Mouse (Mus musculus): ENCODE results near the gene Mrpl51. TPM values are rescaled to one million over a fixed set of nuclear protein-coding genes. Genes with fewer than 3 reads are reported as not detected.

Gene Mrpl51
- polyA plus RNA-seq, 1 experiment = 132 TPM

DNA sequence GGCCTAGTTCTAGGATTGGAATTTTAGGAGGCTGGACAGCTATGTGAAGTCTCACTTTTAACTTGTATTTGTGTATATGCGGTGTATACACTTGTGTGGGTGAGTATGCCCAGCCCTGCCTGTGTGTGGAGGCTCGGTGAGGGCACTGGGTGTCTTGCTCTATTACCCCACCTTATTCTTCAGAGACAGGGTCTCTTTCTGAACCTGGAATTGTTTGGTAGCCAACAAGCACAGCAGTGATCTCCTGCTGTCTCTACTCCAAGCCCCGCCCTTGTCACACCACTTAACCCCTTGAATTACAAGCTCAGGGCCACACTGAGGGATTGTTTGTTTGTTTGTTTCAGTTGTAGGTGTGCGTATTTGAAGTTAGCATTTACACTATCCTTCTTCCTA lies 40.4 kb downstream of the Mrpl51 start:
- Histone ChIP-seq H3ac (ENCODE audit: control insufficient read depth, insufficient read length) (peak overlapping the region; percentile 29), H3K36me3 (ENCODE audit: control insufficient read depth, insufficient read depth) (no peaks in the 10 kb centered on the region), H3K27me3 (ENCODE audit: control insufficient read depth, insufficient read depth, insufficient read length) (no peaks in the 10 kb centered on the region), H3K79me2 (ENCODE audit: control insufficient read depth, insufficient read depth) (no peaks in the 10 kb centered on the region), H3K4me3 (peak overlapping the region; percentile 58), H3K4me2 (ENCODE audit: low read depth) (peak overlapping the region; percentile 89)
- TF ChIP-seq TCF12 (IDR thresholded peaks at IDR 0.05; ENCODE audit: insufficient read depth, poor library complexity, severe bottlenecking) (no peak), POLR2A (IDR thresholded peaks at IDR 0.05; ENCODE audit: insufficient read length, low read depth) (no peak), MAX (IDR thresholded peaks at IDR 0.05; ENCODE audit: low read depth) (no peak), TCF3 (IDR thresholded peaks at IDR 0.05; ENCODE audit: insufficient read length, low read depth) (no peak), MYOG (IDR thresholded peaks at IDR 0.05; ENCODE audit: control insufficient read depth in 1 of 3, insufficient read depth in 1 of 3, insufficient read length in 2 of 3, low read depth in 2 of 3) (no peak), MYOD1 (IDR thresholded peaks at IDR 0.05; ENCODE audit: control insufficient read depth in 1 of 3, insufficient read length in 2 of 3, low read depth in 2 of 3) (no peak), E2F4 (IDR thresholded peaks at IDR 0.05; ENCODE audit: insufficient read depth) (no peak), SRF (IDR thresholded peaks at IDR 0.05; ENCODE audit: control insufficient read depth, insufficient read length, low read depth) (no peak), POLR2AphosphoS2 (IDR thresholded peaks at IDR 0.05; ENCODE audit: insufficient read length, low read depth) (no peak), USF1 (IDR thresholded peaks at IDR 0.05; ENCODE audit: low read depth) (no peak), REST (IDR thresholded peaks at IDR 0.05; ENCODE audit: insufficient read depth, insufficient read length) (no peak), CEBPB (IDR thresholded peaks at IDR 0.05; ENCODE audit: insufficient read depth, poor library complexity, severe bottlenecking) (no peak)

DNA sequence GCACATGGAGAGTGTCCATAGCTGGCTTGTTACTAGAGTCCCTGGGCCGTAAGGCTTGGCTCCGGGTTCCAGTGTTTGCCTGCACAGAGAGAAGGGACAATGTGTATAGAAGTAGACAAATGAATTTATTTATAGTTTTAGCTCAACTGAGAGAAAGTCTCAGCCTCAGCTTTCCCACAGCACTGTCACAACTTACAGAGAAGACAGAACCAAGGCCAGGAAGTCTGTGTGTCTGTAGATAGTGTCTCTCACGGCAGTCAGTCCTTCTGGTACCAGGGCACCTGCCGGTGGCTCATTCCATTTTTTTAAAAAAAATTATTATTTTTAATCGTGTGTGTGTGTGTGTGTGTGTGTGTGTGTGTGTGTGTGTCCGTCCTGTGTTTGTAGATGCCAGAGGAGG lies 40.9 kb downstream of the Mrpl51 start:
- Histone ChIP-seq H3K27me3 (ENCODE audit: control insufficient read depth, insufficient read depth, insufficient read length) (no peaks in the 10 kb centered on the region), H3K4me3 (peak overlapping the region; percentile 58), H3ac (ENCODE audit: control insufficient read depth, insufficient read length) (no peak overlapping the region), H3K79me2 (ENCODE audit: control insufficient read depth, insufficient read depth) (no peaks in the 10 kb centered on the region), H3K36me3 (ENCODE audit: control insufficient read depth, insufficient read depth) (no peaks in the 10 kb centered on the region), H3K4me2 (ENCODE audit: low read depth) (peak overlapping the region; percentile 89)
- TF ChIP-seq POLR2AphosphoS2 (IDR thresholded peaks at IDR 0.05; ENCODE audit: insufficient read length, low read depth) = no peak
- TF ChIP-seq SRF (IDR thresholded peaks at IDR 0.05; ENCODE audit: control insufficient read depth, insufficient read length, low read depth) = no peak
- no peak for TF ChIP-seq MYOG (IDR thresholded peaks at IDR 0.05; ENCODE audit: control insufficient read depth in 1 of 3, insufficient read depth in 1 of 3, insufficient read length in 2 of 3, low read depth in 2 of 3)

DNA sequence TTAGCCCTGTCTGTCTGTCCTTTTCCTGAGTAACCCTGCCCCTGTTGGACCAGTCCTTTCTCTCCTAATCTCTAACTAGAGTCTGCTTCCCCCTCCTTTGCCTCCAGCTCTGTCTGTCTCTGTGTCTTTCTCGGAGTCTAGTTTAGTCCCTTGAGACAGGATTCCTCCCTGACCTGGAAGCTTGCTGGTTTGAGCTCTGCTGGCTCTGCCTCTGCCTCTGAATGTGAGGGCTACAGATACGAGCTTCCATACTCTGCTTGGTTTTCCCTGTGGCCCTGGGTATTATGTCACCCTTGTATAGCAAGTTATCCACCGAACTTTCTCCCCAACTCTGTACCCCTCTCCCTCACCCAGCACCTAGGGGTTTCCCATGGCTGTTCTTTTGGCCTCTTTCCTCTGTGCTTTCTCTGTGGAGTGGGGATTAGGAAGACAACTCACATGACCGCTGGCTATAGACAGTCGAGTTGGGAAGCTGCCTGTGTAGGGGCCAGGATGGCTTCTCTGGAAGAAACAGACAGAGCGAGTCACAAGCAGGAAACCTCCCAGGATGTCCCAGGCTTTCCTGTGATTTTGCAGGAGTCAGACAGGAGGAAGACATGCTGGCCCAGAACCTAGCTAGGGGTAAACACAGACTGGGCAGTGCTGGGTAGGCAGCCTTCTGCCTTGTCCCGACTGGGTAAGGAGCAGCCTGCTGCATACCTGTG lies 42.4 kb downstream of the Mrpl51 start:
- no peak for TF ChIP-seq CEBPB (IDR thresholded peaks at IDR 0.05; ENCODE audit: insufficient read depth, poor library complexity, severe bottlenecking)
- TF ChIP-seq TCF3 (IDR thresholded peaks at IDR 0.05; ENCODE audit: insufficient read length, low read depth) = no peak
- no peak for TF ChIP-seq POLR2AphosphoS2 (IDR thresholded peaks at IDR 0.05; ENCODE audit: insufficient read length, low read depth)
- no peak for TF ChIP-seq REST (IDR thresholded peaks at IDR 0.05; ENCODE audit: insufficient read depth, insufficient read length)
- TF ChIP-seq MYOD1 (IDR thresholded peaks at IDR 0.05; ENCODE audit: control insufficient read depth in 1 of 3, insufficient read length in 2 of 3, low read depth in 2 of 3) = no peak
- TF ChIP-seq MYOG (IDR thresholded peaks at IDR 0.05; ENCODE audit: control insufficient read depth in 1 of 3, insufficient read depth in 1 of 3, insufficient read length in 2 of 3, low read depth in 2 of 3) = no peak
- no peak for TF ChIP-seq MAX (IDR thresholded peaks at IDR 0.05; ENCODE audit: low read depth)
- TF ChIP-seq TCF12 (IDR thresholded peaks at IDR 0.05; ENCODE audit: insufficient read depth, poor library complexity, severe bottlenecking) = no peak
- TF ChIP-seq USF1 (IDR thresholded peaks at IDR 0.05; ENCODE audit: low read depth) = no peak
- H3K79me2 ChIP-seq (ENCODE audit: control insufficient read depth, insufficient read depth) = no peaks in the 10 kb centered on the region
- no peak overlapping the region for H3ac ChIP-seq (ENCODE audit: control insufficient read depth, insufficient read length)
- no peak overlapping the region for H3K4me3 ChIP-seq
- H3K36me3 ChIP-seq (ENCODE audit: control insufficient read depth, insufficient read depth) = no peaks in the 10 kb centered on the region
- H3K4me2 ChIP-seq (ENCODE audit: low read depth) = peak overlapping the region; percentile 41
- no peaks in the 10 kb centered on the region for H3K27me3 ChIP-seq (ENCODE audit: control insufficient read depth, insufficient read depth, insufficient read length)

DNA sequence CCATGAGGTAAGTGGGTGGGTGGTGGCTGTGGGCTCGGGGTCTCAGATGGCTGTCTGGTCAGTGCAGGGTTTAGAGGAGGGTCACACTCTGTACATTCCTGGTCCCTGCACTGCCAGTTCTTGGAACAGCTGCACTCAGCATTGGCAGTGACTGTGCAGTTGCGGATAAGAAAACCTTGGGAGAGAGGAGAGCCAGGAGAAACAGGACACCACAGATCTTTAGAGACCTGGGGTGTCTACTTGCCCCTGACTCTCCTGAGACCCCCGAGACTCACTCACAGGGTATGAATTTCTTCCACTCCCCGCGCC lies 42.9 kb downstream of the Mrpl51 start:
- Histone ChIP-seq H3K4me2 (ENCODE audit: low read depth) (peak overlapping the region; percentile 41), H3ac (ENCODE audit: control insufficient read depth, insufficient read length) (no peak overlapping the region), H3K4me3 (no peak overlapping the region)

DNA sequence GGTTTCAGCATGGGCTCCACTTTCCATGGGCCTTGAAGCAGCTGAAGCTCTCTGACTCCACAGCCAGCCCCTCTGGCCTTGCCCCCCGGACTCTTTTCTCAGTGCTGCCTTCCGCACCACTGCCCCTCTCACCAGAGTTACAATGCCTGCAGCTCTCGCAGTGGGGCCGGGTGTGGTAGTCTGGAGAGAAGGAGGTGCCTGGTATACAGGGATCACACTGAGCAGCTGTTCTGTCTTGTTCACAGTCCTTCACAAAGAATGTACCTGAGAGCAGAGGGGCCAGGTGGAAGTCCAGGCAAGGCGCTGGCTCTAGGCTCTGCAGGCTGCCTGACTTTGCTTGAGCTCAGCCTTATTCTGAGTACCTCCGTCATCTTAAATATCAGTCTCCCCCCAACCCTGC lies 44.7 kb downstream of the Mrpl51 start:
- H3K79me2 ChIP-seq (ENCODE audit: control insufficient read depth, insufficient read depth) = no peaks in the 10 kb centered on the region
- no peak overlapping the region for H3K4me2 ChIP-seq (ENCODE audit: low read depth)
- TF ChIP-seq SRF (IDR thresholded peaks at IDR 0.05; ENCODE audit: control insufficient read depth, insufficient read length, low read depth) = no peak
- TF ChIP-seq MYOD1 (IDR thresholded peaks at IDR 0.05; ENCODE audit: control insufficient read depth in 1 of 3, insufficient read length in 2 of 3, low read depth in 2 of 3) = no peak
- no peak for TF ChIP-seq E2F4 (IDR thresholded peaks at IDR 0.05; ENCODE audit: insufficient read depth)
- TF ChIP-seq POLR2AphosphoS2 (IDR thresholded peaks at IDR 0.05; ENCODE audit: insufficient read length, low read depth) = no peak
- TF ChIP-seq USF1 (IDR thresholded peaks at IDR 0.05; ENCODE audit: low read depth) = no peak
- TF ChIP-seq TCF3 (IDR thresholded peaks at IDR 0.05; ENCODE audit: insufficient read length, low read depth) = no peak
- TF ChIP-seq TCF12 (IDR thresholded peaks at IDR 0.05; ENCODE audit: insufficient read depth, poor library complexity, severe bottlenecking) = no peak
- TF ChIP-seq REST (IDR thresholded peaks at IDR 0.05; ENCODE audit: insufficient read depth, insufficient read length) = no peak
- TF ChIP-seq MAX (IDR thresholded peaks at IDR 0.05; ENCODE audit: low read depth) = no peak
- no peak for TF ChIP-seq MYOG (IDR thresholded peaks at IDR 0.05; ENCODE audit: control insufficient read depth in 1 of 3, insufficient read depth in 1 of 3, insufficient read length in 2 of 3, low read depth in 2 of 3)
- TF ChIP-seq POLR2A (IDR thresholded peaks at IDR 0.05; ENCODE audit: insufficient read length, low read depth) = no peak
- TF ChIP-seq CEBPB (IDR thresholded peaks at IDR 0.05; ENCODE audit: insufficient read depth, poor library complexity, severe bottlenecking) = no peak
- H3ac ChIP-seq (ENCODE audit: control insufficient read depth, insufficient read length) = no peak overlapping the region
- no peaks in the 10 kb centered on the region for H3K36me3 ChIP-seq (ENCODE audit: control insufficient read depth, insufficient read depth)
- H3K27me3 ChIP-seq (ENCODE audit: control insufficient read depth, insufficient read depth, insufficient read length) = no peaks in the 10 kb centered on the region
- H3K4me3 ChIP-seq = no peak overlapping the region

More for the DNA sequence above, 42.9 kb downstream of the Mrpl51 start:
- TF ChIP-seq MYOG (IDR thresholded peaks at IDR 0.05; ENCODE audit: control insufficient read depth in 1 of 3, insufficient read depth in 1 of 3, insufficient read length in 2 of 3, low read depth in 2 of 3) = peak in 1 of 3 experiments; percentile 85
- no peak for TF ChIP-seq POLR2AphosphoS2 (IDR thresholded peaks at IDR 0.05; ENCODE audit: insufficient read length, low read depth)
- TF ChIP-seq MYOD1 (IDR thresholded peaks at IDR 0.05; ENCODE audit: control insufficient read depth in 1 of 3, insufficient read length in 2 of 3, low read depth in 2 of 3) = peak in 2 of 3 experiments; percentile 58 to 61
- TF ChIP-seq TCF3 (IDR thresholded peaks at IDR 0.05; ENCODE audit: insufficient read length, low read depth) = no peak
- no peaks in the 10 kb centered on the region for H3K27me3 ChIP-seq (ENCODE audit: control insufficient read depth, insufficient read depth, insufficient read length)
- no peaks in the 10 kb centered on the region for H3K79me2 ChIP-seq (ENCODE audit: control insufficient read depth, insufficient read depth)
- H3K36me3 ChIP-seq (ENCODE audit: control insufficient read depth, insufficient read depth) = no peaks in the 10 kb centered on the region

All from myocyte (in vitro differentiated cells).